Mouse (Mus musculus): ENCODE measurements around the gene Ltbp2.

DNA sequence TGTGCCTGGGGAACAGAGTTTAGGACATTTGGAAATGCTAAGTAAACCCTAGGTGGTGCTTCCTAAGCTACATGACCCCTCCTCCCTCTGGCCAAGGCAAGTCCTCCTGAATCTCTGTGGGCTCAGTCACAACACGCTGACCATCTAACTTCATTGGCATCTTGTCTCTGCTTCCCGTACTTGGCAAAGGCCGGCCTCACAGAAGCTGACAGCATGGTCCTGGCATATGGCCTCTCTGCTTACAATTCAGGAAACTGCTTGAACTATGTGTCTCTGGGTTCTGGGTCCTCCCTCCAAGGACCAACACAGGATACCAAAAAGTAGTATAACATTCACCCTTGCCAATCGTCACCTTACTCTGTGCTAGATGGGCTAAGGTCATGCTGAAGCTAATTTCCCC is 33.7 kb upstream of the Ltbp2 start:
- TF ChIP-seq TAL1 (IDR thresholded peaks at IDR 0.05; ENCODE audit: low read length): no peak
- TF ChIP-seq GATA1 (IDR thresholded peaks at IDR 0.05; ENCODE audit: low read length): no peak
